Mouse (Mus musculus): ENCODE measurements around the gene Qprt.
"Not testable (repeated sequence)": the region's sequence is repeated elsewhere in the genome, so short reads cannot be mapped to it uniquely, and the experiment has no call there.

Qprt gene

DNA sequence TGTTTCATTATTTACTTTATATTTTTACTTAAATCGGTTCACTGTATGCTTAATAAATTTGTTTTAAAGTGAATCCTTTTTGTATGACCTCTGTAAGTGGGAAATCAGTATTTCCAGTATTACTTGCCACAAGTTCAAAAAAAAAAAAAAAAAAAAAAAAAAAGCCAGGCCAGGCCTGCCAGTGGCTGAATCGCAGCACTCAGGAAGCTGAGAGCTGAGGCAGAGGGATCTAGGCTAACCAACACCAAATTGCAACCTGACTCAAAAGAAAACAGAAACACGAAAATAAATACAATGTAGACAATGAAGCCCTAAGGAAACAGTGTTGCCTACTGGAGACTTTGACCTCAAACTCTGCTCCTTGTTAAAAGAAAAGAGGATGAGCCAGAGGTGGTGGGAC lies 28.1 kb downstream of the Qprt start:
- DNase-seq: no peak

GRCm38 (mm10) chr7:127091114-127091896 lies 30.7 kb downstream of the Qprt start, which contains the start of gene AI467606:
AI467606 (plus strand) TSS chr7:127091359.
- peak; percentile 98 for DNase-seq

GRCm38 (mm10) chr7:127090154-127091113 lies 31.6 kb downstream of the Qprt start:
- no peak for DNase-seq

DNA sequence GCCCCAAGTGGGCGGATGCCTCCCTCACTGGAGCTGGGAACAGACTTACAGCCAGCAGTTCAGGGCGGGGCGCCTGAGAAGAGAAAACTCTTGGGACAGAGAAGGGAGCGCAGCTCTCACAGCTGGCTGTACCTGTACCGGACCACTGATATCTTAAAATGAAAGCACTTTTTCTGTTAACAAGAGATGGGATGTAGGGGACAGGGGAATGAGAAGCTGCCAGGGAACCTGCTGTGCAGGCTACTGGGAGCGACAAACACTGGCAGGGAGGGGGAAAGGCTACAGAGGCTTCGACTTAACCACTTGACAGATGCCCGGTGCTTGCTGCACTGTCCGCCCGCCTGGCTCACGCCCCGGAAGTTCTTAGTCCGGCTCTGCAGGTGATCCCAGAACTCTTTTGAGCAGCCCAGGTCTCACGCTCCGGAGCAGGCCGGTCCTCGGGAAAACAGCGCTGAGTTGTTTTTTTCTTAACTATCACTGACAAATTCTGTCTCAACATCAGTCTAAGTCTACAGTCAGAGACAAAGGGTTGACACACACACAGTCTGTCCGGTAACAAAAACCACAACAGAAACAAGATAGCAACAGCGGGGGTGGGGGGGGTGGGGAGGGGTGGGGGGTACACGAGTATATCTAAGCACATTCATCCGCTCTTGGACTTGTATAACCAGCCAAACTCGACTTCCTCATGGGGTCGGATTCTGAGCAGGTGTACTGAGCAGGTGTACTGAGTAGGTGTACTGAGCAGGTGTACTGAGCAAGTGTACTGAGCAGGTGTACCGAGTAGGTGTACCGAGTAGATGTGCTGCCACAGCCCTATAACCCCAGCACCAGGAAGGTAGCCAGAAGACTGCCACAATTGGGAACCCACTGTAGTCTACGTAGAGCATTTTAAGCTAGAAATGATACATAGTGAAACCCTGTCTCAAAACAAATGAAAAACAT lies 32.9 kb downstream of the Qprt start:
- no peak for DNase-seq

- no peak for DNase-seq
Observed at GRCm38 (mm10) chr7:127088083-127088482, 33.9 kb downstream of the Qprt start.

GRCm38 (mm10) chr7:127087278-127088010 lies 34.6 kb downstream of the Qprt start, which contains the start of gene Zg16:
Zg16 (minus strand) TSS chr7:127087328.
- not testable (repeated sequence) for DNase-seq

DNA sequence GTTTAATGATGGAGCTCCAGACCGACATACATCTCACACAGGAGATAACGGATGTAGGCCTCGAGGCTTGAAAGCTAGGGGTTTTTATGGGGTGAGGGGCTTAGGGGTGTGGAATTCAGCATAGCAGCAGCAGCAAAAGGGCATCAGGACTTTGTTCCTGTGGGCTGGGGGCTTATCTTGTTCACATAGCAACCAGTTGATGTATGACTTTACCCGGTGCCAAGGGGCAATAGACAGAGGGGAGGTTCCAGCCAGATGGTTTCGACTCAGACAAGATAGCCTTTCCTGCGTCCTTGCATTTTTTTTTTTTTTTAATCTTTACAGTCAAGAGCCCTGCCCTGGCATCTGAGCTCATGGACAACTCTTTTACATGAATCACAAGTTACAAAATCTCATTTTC lies 36.3 kb downstream of the Qprt start:
- not testable (repeated sequence) for DNase-seq

DNA sequence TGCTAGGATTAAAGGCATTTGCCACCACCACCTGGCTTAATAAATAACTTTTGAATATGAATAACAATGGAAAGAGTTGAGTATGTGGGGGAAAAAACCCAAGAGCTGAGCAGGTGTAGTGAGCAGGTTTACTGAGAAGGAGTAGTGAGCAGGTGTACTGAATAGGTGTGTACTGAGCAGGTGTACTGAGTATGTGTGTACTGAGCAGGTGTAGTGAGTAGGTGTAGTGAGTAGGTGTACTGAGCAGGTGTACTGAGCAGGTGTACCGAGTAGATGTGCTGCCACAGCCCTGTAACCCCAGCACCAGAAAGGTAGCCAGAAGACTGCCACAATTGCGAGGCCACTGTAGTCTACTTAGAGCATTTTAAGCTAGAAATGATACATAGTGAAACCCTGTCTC lies 37.2 kb downstream of the Qprt start:
- DNase-seq: no peak

DNA sequence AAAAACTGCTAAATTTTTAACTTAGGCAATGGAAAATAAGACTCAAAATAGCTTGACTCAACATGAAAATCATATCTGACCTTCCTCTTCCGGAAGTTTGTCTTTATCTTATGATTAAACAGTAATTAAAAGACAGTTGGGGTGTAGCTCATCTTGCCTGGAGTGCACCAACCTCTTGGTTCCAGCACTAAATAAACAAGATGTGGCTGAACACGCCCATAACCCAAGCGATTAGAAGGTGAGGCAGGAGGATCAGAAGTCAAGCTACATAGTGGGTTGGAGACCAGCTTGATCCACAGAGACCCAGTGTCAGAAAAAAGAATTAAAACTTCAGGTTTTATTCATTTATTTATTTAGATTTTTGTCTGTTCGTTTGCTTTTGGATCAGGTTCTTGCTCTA lies 38.3 kb downstream of the Qprt start:
- DNase-seq: no peak

GRCm38 (mm10) chr7:127082995-127083394 lies 39.0 kb downstream of the Qprt start:
- DNase-seq: no peak

DNA sequence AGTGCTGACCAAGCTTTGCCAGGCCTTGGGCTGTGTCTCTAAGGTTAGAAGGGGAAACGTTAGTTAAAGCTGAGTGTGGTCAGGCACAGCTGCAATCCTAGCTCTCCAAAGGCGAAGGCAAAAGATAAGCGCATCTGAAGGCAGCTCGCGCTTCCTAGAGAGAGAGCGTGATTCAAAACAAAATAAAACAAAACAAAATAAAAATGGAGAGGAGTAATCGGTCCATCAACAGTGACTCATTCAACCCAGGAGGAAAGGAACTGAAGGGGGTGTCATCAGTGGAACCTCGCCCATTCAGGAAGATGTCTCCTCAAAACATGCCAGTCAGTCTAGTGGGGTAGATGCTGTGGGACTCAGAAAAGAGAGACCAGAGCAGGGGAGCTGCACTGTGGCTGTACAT lies 39.8 kb downstream of the Qprt start:
- DNase-seq: no peak

- no peak for DNase-seq
Observed at GRCm38 (mm10) chr7:127080045-127080444, 42.0 kb downstream of the Qprt start.

- no peak for DNase-seq
Observed at GRCm38 (mm10) chr7:127077692-127078091, 44.3 kb downstream of the Qprt start.

DNA sequence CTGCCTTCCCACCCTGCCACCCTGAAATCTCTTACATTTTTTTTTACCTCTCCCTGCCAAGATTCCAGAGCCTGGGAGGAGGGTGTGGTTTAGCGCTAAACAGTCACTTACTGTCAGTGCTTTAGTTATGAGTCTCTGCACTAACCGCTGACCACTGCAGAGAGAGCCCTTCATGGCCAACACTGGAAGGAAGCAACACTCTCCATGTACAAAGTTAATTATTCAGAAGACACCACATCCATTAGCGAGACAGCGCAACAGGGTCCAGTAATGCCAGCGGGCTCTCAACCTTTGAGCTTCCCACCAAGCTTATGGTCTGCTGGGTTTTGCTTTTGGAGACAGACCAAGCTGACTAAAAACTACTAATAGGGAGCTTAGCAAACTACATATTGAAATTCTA lies 45.8 kb downstream of the Qprt start:
- DNase-seq: no peak

DNA sequence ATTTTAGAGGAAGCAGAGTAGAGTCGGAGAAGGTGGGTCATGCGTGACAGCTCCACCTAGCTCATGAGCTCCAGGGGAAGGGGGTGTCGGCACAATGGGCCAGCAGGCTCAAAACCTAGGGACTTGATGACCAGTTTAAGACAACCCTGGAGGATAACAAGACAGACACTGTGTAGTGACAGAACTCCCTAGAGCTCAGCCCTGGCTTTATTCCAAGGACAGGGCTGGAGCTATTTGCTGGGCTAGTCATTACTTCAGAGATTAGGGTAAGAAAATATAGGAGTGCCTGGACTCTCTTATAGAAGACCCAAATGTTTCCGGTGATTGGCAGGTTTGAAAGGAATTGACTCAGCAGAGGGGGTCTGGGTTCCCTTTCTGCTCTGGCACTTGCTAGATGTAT lies 48.8 kb downstream of the Qprt start:
- DNase-seq: no peak

DNA sequence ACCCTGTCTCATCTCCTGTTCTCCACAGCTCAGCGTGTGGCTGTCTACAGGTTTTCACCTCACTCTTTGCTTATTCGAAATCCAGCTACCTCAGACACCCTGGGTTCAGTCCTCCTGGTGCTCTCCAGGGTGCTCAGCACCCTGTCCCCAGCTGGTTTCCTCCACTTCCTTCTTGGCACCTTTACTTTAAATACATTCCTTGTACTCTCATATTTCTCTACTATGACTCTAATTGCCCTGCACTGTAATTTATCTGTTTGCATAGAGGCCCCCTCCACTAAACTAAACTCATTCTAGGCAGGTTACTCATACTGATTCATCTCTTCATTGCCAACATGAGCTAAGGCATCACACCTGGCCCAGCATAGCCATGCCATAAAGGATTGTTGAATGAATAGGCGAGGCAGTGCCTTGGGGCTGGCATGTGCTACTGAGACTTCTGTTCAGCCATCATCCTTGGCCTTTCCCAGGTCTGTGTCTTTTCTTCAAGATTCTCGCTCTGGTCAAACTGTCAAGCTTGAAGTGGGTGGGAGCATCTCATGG lies 51.1 kb downstream of the Qprt start:
- DNase-seq: no peak

DNA sequence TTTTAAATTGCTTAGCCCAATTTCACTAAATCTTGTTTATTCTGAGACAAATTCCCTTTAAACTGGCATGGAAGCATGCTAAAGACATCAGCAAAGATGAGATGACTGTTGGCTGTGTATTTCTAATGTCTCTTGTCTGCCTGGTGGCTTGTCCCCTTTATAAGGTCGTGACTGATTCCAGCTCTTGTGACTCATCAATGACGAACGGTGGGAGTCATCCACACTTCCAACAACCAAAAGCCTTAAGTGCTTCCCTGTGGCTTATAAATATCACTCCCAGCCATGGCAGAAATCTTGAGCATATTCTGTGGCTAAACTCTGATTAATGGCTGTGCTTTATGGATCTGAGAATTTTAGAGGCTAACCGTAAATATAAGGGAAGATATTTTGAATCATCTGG lies 55.7 kb downstream of the Qprt start:
- no peak for DNase-seq

DNA sequence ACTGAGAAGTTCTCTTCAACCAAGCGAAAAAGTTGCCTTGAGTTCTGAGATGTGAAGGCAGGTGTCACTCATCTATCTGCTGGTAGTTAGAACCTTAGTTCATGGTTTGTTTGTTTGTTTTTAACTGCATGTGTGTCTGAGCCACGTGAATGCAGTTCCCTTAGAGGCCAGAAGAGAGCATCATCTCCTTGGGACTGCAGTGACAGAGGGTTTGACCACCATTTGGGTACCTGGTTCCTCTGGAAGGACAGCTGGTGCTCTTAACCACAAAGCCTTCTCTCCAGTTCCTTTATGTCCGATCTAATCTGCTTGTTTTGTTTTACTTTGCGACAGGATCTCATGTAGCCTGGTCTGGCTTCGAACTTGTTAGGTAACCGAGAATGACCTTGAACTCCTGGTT lies 56.5 kb downstream of the Qprt start:
- DNase-seq: no peak

Data from heart, adult 11 months (tissue).